Mouse (Mus musculus): ENCODE results near the gene Ola1. TPM values are rescaled to one million over a fixed set of nuclear protein-coding genes. Genes with fewer than 3 reads are reported as not detected.
A peak's percentile ranks its signal among the peaks of the same experiment; 100 is the strongest.

The Ola1 gene
- total RNA-seq, 2 experiments from 2014 or later = 108 to 119 TPM

DNA sequence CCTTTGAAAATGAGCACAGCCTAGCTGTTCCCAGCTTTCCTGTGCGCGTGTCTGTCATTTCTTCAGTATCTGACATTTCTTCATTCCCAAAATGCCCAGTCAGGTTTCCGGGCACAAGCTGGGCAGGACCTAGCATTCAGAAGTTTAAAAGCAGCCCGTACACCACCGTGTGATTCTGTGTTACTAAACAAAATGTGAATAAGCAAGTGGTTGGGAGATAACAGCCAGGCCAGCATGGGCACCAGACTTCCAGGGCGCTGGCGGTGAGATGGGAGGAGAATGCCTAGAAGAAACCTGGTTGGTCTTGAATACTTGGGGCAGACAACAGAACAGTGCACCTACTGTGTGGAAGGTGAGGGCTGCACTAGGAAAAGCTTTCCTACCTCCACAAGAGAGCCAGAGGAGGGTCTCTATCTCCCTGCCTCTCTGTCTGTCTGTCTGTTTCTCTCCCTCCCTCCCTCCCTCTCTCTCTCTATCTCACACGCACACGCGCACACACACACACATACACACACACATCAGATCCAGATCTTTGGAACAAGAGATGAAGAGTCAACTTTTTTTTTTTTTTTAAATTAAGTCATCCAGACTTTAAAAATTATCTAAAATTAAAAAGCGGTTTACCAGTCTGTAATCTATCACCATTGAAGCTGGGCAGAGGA, 144.8 kb downstream of the Ola1 start:
- DNase-seq (ENCODE audit: extremely low spot score in 1 of 2, low spot score in 2 of 2) = no peak
- intact Hi-C loops (cut with DNase I) = no loop called here

DNA sequence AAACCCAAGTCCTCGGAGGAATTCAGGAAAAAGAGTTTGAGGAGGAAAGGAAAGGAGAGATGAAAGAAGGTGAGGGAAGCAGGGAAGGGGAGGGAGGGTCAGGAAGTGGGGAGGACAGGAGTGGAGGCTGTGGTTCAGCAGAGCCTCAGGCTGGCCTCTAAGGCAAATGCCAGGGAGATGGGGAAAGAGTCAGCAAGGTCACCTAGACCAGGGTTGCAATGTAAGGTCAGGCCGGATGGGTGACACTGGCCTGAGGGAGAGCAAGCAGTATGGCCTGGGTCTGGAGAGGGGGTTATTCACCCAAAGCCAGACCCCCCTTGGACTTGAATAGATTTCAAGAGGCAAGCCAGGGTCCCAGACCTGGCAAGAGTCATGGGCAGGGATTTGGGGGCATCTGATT, 147.5 kb downstream of the Ola1 start:
- no peak for DNase-seq (ENCODE audit: extremely low spot score in 1 of 2, low spot score in 2 of 2)
- intact Hi-C loops (cut with DNase I) = no loop called here

DNA sequence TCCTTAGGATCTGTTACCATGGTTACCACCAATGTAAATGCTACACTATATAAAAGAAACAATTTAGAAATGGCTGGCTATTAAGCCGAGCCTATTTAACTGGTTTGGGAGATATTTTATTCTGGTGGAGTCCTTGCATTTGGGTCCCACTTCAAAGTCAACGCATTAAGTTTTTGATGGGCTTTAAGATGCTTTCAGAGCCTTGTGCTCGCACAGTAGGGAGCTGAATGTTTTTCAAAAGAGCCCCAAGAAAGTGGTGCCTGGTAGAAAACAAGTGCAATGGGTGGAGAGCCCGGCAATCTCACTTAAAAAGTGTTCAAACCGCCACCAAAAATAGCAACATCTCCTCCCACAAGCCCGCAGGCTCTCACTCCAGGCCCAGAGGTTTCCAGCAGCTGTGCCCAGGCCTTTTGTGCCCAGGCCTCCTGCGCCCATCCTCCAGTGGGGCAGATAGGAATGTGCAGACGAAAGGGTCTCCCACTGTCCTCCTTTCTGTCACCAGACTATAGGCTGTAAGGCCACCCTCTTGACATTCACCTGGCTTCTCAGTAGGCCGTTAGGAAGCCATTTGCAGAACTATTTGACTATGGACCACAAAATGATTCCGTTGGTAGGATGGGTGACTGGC, 148.2 kb downstream of the Ola1 start:
- intact Hi-C loops (cut with DNase I) = no loop called here

GRCm38 (mm10) chr2:73069223-73069825, 149.4 kb downstream of the Ola1 start:
- intact Hi-C loops (cut with DNase I) = no loop called here

More for the DNA sequence above, 148.2 kb downstream of the Ola1 start:
- no peak for DNase-seq (ENCODE audit: extremely low spot score in 1 of 2, low spot score in 2 of 2)

DNA sequence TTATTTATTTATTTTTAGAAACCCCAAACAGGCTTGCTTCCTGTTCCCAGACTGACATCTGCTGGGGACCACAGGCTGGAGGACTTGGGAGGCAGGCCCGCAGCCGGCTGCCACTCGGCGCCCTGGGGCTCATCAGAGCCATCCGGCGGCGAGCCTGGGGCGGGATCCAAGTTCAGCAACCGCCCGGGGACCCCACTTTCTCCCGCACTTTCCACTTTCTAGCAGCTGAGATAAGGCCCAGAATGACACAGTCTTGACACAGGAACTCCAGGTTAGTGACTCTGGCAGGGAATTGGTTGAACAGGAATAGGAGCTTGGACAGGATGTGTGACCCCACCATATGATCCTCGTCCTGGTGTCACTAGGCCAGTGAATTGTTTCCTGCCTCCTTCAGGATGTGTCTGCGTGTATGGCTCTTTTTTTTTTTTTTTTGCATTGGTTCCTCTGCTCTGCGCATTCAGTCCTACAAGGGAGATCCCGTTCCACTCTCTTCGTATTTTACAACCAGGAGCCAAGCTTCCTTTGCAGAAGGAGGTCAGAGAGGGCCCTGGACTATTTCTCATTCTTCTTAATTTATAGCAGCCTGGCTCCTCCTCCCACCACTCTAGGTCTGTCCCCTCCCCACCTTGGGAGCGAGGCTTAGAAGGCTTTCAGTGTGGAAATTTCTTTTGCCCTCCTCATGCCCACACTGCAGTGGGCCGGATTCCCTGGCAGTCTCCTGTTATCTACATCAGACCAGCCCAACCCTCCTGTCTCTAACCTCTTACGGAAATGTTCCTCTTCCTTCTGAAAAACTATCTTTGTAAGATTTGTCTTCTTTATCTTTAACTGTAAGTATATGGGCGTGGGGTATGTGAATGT, 152.2 kb downstream of the Ola1 start:
- intact Hi-C loops (cut with DNase I) = no loop called here
- peak in 1 of 2 experiments; percentile 47 for DNase-seq (ENCODE audit: extremely low spot score in 1 of 2, low spot score in 2 of 2)

More at GRCm38 (mm10) chr2:73069223-73069825, 149.4 kb downstream of the Ola1 start:
- DNase-seq (ENCODE audit: extremely low spot score in 1 of 2, low spot score in 2 of 2) = no peak

GRCm38 (mm10) chr2:73063911-73064619, 154.7 kb downstream of the Ola1 start:
- intact Hi-C loops (cut with DNase I) = no loop called here
- DNase-seq (ENCODE audit: extremely low spot score in 1 of 2, low spot score in 2 of 2) = no peak

- intact Hi-C loops (cut with DNase I) = no loop called here
- DNase-seq (ENCODE audit: extremely low spot score in 1 of 2, low spot score in 2 of 2) = no peak
Observed at GRCm38 (mm10) chr2:73060259-73060585, 158.5 kb downstream of the Ola1 start.

GRCm38 (mm10) chr2:73059550-73060258, 159.0 kb downstream of the Ola1 start:
- intact Hi-C loops (cut with DNase I) = loop anchor here (10.0 kb wide), 1 partner anchor 75 kb away; the partner anchor contains the start of genes Gm11084 and Sp3
- DNase-seq (ENCODE audit: extremely low spot score in 1 of 2, low spot score in 2 of 2) = no peak

- intact Hi-C loops (cut with DNase I) = loop anchor here (10.0 kb wide), 1 partner anchor 74 kb away; the partner anchor contains the start of genes Gm11084 and Sp3
- DNase-seq (ENCODE audit: extremely low spot score in 1 of 2, low spot score in 2 of 2) = no peak
Observed at GRCm38 (mm10) chr2:73058344-73058743, 160.4 kb downstream of the Ola1 start.

DNA sequence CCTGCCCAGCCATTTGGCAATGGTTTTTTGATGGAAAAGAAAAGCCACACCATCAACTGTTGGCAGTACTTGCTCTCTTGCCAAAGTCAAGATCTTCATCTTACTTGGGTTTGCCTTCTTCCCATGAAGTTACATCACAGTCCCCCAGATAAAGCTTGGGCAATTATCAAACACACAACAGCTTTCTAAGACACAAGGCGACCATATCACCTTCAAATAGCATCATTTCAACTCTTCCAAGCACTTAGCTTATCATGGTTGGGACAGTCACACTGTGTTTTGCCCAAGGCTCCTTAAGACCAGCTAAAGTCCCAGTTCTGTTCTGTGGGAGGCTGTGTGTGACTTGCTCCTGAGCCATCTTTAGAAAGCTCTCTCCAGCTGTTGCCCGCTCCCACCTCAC, 161.1 kb downstream of the Ola1 start:
- no peak for DNase-seq (ENCODE audit: extremely low spot score in 1 of 2, low spot score in 2 of 2)
- intact Hi-C loops (cut with DNase I) = loop anchor here (10.0 kb wide), 1 partner anchor 73 kb away; the partner anchor contains the start of genes Gm11084 and Sp3

GRCm38 (mm10) chr2:73056090-73056956, 162.4 kb downstream of the Ola1 start:
- DNase-seq (ENCODE audit: extremely low spot score in 1 of 2, low spot score in 2 of 2) = no peak
- intact Hi-C loops (cut with DNase I) = loop anchor here (10.0 kb wide), 1 partner anchor 72 kb away; the partner anchor contains the start of genes Gm11084 and Sp3

- DNase-seq (ENCODE audit: extremely low spot score in 1 of 2, low spot score in 2 of 2) = peak; percentile 16 to 33
Observed at GRCm38 (mm10) chr2:73053791-73054490, 164.8 kb downstream of the Ola1 start.

GRCm38 (mm10) chr2:73050401-73050800, 168.3 kb downstream of the Ola1 start:
- DNase-seq (ENCODE audit: extremely low spot score in 1 of 2, low spot score in 2 of 2) = no peak
- intact Hi-C loops (cut with DNase I) = loop anchor here (10.0 kb wide), 1 partner anchor 66 kb away; the partner anchor contains the start of genes Gm11084 and Sp3

More at GRCm38 (mm10) chr2:73053791-73054490, 164.8 kb downstream of the Ola1 start:
- intact Hi-C loops (cut with DNase I) = loop anchor here (10.0 kb wide), 1 partner anchor 69 kb away; the partner anchor contains the start of genes Gm11084 and Sp3

DNA sequence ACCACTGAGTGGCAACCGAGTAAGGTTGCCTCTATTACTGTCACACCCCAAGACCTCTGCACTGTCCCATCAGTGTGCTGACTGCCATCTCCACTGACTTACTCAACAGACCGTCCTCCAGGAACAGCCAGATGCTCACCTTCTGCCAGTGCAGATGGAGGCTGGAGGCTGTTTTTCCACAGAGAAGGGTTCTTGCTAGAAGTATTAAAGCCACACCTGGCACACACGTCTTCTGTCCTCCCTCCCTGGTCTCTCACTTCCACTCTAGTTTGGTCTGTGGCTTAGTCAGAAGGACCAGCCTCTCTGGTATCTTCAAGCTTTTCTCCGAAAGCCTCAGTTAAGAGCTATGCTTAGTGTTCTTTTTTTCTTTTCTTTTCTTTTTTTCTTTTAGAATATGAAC, 168.7 kb downstream of the Ola1 start:
- no peak for DNase-seq (ENCODE audit: extremely low spot score in 1 of 2, low spot score in 2 of 2)
- intact Hi-C loops (cut with DNase I) = loop anchor here (10.0 kb wide), 1 partner anchor 65 kb away; the partner anchor contains the start of genes Gm11084 and Sp3

DNA sequence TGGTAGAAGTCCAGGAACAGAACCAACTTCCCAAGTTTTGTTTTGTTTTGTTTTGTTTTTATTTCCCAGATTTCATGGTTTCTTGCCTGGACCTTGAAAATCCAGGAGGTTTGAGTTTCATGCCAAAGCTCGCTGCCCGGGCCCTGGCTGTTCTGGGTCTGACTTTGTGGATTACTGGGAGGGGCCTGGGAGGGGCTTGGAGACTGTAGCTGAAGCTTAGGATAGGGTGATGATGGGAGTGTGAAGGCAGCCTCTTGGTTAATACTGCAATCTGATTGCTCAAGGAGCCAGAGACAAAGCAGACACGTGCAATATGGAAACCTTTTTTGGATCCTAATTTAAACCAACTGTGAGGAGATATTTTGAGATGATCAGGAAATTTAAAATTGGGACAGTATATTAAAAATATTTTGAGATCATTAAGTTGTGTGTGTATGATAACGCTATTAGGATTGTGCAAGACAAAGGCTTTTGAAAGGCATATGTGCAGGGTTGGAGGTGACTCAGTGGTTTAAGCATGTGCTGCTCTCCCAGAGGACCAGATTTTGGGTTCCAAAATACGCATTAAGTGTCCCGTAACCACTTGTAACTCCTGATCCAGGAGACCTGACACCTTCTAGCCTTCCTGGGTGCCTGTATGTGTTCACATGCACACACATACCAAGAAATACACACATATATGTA, 169.6 kb downstream of the Ola1 start:
- no peak for DNase-seq (ENCODE audit: extremely low spot score in 1 of 2, low spot score in 2 of 2)
- intact Hi-C loops (cut with DNase I) = no loop called here
